Mouse (Mus musculus): ENCODE results near the gene Scamp5.

Scamp5 gene

GRCm38 (mm10) chr9:57419521-57420267 is 48.2 kb downstream of the Scamp5 start:
- DNase-seq (ENCODE audit: low spot score), result no peak

GRCm38 (mm10) chr9:57417341-57417740 is 50.5 kb downstream of the Scamp5 start:
- no peak for DNase-seq (ENCODE audit: low spot score)

- DNase-seq (ENCODE audit: low spot score), result no peak
Measured at GRCm38 (mm10) chr9:57407120-57407905, 60.5 kb downstream of the Scamp5 start.

- DNase-seq (ENCODE audit: low spot score), result no peak
Measured at GRCm38 (mm10) chr9:57406395-57406794, 61.5 kb downstream of the Scamp5 start.

GRCm38 (mm10) chr9:57404036-57404435 is 63.8 kb downstream of the Scamp5 start:
- DNase-seq (ENCODE audit: low spot score), result no peak

- no peak for DNase-seq (ENCODE audit: low spot score)
Measured at GRCm38 (mm10) chr9:57402318-57403251, 65.3 kb downstream of the Scamp5 start.

GRCm38 (mm10) chr9:57398773-57399172 is 69.1 kb downstream of the Scamp5 start:
- DNase-seq (ENCODE audit: low spot score), result no peak

GRCm38 (mm10) chr9:57392892-57393291 is 75.0 kb downstream of the Scamp5 start:
- DNase-seq (ENCODE audit: low spot score), result no peak

All from urinary bladder, postnatal 10 days (tissue).